Mouse (Mus musculus): ENCODE measurements around the gene Xkrx. TPM values are rescaled to one million over a fixed set of nuclear protein-coding genes. Genes with fewer than 3 reads are reported as not detected.
"Not testable (repeated sequence)": the region's sequence is repeated elsewhere in the genome, so short reads cannot be mapped to it uniquely, and the experiment has no call there.

Xkrx gene
- 0.20 and 0.21 TPM in 2 replicates for polyA plus RNA-seq (2015; fragmentation: Nextera tagmentation; extraction: Ambion mirVana)

DNA sequence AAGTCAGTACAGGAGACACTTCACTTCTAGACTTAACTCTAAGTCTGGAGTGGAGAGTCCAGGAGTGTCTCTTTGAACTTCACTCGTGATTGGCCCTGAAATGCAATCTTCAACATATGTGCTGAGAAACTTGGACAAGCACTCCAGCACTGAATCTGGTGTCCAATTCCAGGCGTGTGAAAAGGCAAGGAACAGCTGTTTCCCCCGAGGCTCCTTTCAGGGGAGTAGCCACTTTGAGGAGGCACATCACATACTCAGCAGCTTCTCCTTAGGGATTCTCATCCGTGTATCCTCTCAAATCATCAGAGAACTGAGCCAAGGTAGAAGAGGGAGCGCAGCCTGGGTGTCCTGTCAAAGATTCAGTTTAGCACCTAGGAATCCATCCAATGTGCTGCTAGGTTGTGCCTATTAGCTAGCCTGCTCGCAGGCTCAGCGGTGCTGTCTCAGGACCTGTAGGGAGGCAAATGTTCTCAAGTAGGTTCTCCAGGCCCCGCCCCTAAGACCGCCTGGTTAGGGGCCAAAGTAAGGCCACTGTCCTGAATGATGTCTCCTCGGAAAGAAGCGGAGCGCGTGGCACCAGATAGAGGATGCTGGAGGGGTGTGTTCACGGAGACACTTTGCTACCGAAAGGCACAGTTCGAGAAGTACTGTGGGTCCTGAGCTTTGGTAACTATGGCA, at the start of gene Xkrx:
TSS of gene Xkrx (minus strand) at position 34 of the 678 bp plus-strand sequence.
- Histone ChIP-seq H3K9me3 (replicated peaks; ENCODE audit: low read length) (no peaks in the 10 kb centered on the region), H3K4me2 (ENCODE audit: low read length) (peak within 1 kb of the TSS; percentile 46), H3K9ac (ENCODE audit: low read depth, low read length) (no peak within 1 kb of the TSS), H3K4me3 (replicated peaks; ENCODE audit: low read depth, low read length) (no peak within 1 kb of the TSS), H3K27me3 (ENCODE audit: insufficient read depth, low read length) (no peaks in the 10 kb centered on the region), H3K36me3 (ENCODE audit: insufficient read depth, low read length) (no peaks in the 10 kb centered on the region), H3K27ac (no peak within 1 kb of the TSS), H3K4me1 (replicated peaks; ENCODE audit: insufficient read depth, low read length) (no peaks in the 10 kb centered on the region)
- TF ChIP-seq CTCF (IDR thresholded peaks at IDR 0.05; ENCODE audit: low read depth) = no peak
- DNase-seq (ENCODE audit: low spot score) (no peak), ATAC-seq (replicated peaks; ENCODE audit: low FRiP score, low read depth) (no peak)
- 34% methylated on average over 16 of the region's 16 CpGs for WGBS

DNA sequence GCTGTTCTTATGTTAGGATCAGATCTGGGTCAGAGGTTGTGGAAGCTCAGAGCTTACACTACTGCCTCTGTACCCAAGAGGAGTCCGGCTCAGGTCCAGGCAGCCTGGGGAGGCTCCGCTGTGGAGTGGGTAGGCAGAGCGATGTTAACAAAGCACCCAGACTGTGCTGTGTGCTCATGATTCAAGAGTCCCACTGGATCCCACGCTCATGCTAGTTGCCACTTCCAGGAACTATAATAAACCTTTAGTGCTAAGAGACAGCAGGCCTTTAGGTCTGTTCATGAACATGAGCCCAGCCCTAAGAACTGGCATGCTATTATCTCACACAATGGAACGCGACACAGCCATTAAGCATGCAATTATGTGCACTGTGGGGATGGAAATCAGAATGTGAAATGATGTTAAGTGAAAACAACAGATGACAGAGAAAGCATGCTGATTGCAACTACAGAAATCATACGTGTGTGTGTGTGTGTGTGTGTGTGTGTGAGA, 49.3 kb upstream of the Xkrx start:
- WGBS = 87% methylated on average over 7 of the region's 7 CpGs
- no peak overlapping the region for H3K27ac ChIP-seq

DNA sequence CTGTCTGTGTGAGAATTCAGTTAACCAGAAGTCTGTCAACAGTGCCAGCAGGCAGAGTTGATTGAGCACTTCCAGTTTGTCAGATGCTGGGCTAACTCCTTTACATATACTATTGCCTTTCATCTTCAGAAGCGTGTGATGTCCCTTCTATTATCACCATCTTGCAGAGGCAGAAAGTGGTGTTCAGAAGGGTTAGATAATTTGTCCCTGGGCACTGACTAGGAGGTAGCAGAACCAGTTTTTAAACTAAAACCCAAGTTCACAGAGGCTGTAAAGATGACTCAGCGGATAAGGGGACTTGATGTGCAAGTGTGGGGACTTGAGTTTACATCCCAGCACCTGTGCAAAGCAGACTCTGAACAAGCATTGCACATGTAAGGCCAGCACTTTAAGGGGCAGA, 46.6 kb upstream of the Xkrx start:
- H3K4me3 ChIP-seq (replicated peaks; ENCODE audit: low read depth, low read length) = no peak overlapping the region
- H3K9me3 ChIP-seq (replicated peaks; ENCODE audit: low read length) = no peaks in the 10 kb centered on the region
- H3K4me1 ChIP-seq (replicated peaks; ENCODE audit: insufficient read depth, low read length) = no peaks in the 10 kb centered on the region
- no peaks in the 10 kb centered on the region for H3K27me3 ChIP-seq (ENCODE audit: insufficient read depth, low read length)
- H3K4me2 ChIP-seq (ENCODE audit: low read length) = no peak overlapping the region
- H3K36me3 ChIP-seq (ENCODE audit: insufficient read depth, low read length) = no peaks in the 10 kb centered on the region
- H3K9ac ChIP-seq (ENCODE audit: low read depth, low read length) = no peak overlapping the region
- H3K27ac ChIP-seq = no peak overlapping the region
- no peak for TF ChIP-seq CTCF (IDR thresholded peaks at IDR 0.05; ENCODE audit: low read depth)
- no peak for DNase-seq (ENCODE audit: low spot score)
- no peak for ATAC-seq (replicated peaks; ENCODE audit: low FRiP score, low read depth)
- whole genome bisulfite sequencing = 76% methylated on average over 2 of the region's 2 CpGs

More for the DNA sequence above, 49.3 kb upstream of the Xkrx start:
- no peaks in the 10 kb centered on the region for H3K27me3 ChIP-seq (ENCODE audit: insufficient read depth, low read length)
- TF ChIP-seq CTCF (IDR thresholded peaks at IDR 0.05; ENCODE audit: low read depth) = no peak
- H3K9ac ChIP-seq (ENCODE audit: low read depth, low read length) = no peak overlapping the region
- no peaks in the 10 kb centered on the region for H3K4me1 ChIP-seq (replicated peaks; ENCODE audit: insufficient read depth, low read length)
- DNase-seq (ENCODE audit: low spot score) (no peak), ATAC-seq (replicated peaks; ENCODE audit: low FRiP score, low read depth) (no peak)
- H3K36me3 ChIP-seq (ENCODE audit: insufficient read depth, low read length) = no peaks in the 10 kb centered on the region
- no peak overlapping the region for H3K4me2 ChIP-seq (ENCODE audit: low read length)
- no peak overlapping the region for H3K4me3 ChIP-seq (replicated peaks; ENCODE audit: low read depth, low read length)
- H3K9me3 ChIP-seq (replicated peaks; ENCODE audit: low read length) = no peaks in the 10 kb centered on the region

DNA sequence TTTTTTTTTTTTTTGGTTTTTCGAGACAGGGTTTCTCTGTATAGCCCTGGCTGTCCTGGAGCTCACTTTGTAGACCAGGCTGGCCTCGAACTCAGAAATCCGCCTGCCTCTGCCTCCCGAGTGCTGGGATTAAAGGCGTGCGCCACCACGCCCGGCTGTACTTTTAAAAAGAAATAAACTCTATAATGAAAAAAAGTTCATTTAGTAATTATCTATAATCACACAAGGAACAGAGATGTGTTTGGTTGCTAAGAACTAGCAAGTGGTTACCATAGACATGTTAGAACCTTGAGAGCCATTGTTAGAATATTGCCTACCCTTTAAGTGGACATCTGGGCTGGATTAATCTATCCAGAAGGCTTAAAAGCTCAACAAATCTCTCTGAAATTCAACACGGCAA, 25.3 kb upstream of the Xkrx start, which contains the start of gene Arl13a:
TSS of gene Arl13a (plus strand) at position 301 of the 400 bp plus-strand sequence.
- H3K27ac ChIP-seq; H3K4me1 ChIP-seq (replicated peaks; ENCODE audit: insufficient read depth, low read length); H3K4me2 ChIP-seq (ENCODE audit: low read length); H3K9me3 ChIP-seq (replicated peaks; ENCODE audit: low read length); DNase-seq (ENCODE audit: low spot score); H3K4me3 ChIP-seq (replicated peaks; ENCODE audit: low read depth, low read length); H3K36me3 ChIP-seq (ENCODE audit: insufficient read depth, low read length); ATAC-seq (replicated peaks; ENCODE audit: low FRiP score, low read depth); H3K9ac ChIP-seq (ENCODE audit: low read depth, low read length); H3K27me3 ChIP-seq (ENCODE audit: insufficient read depth, low read length): not testable (repeated sequence)
- 93% methylated on average over 8 of the region's 9 CpGs for WGBS

DNA sequence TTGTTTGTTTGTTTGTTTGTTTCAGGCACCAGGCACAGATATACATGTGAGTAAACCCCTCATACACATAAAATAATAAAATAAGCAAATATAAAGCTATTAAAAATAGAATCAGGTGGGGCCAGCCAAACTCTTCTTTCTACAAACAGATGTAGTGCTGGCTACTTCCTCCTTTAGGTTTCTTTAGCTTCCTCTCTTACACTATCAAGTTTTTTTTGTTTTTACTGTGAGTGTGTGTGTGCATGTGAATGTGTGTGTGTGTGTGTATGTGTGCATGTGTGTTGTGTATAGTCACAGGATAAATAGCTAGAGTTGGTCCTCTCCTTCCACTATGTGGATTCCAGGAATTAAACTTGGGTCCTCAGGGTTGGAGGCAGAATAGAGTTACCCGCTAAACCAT, 12.8 kb upstream of the Xkrx start:
- H3K27ac ChIP-seq = no peak overlapping the region
- no peaks in the 10 kb centered on the region for H3K4me1 ChIP-seq (replicated peaks; ENCODE audit: insufficient read depth, low read length)
- no peak for DNase-seq (ENCODE audit: low spot score)
- TF ChIP-seq CTCF (IDR thresholded peaks at IDR 0.05; ENCODE audit: low read depth) = no peak
- no peak overlapping the region for H3K9ac ChIP-seq (ENCODE audit: low read depth, low read length)
- no peaks in the 10 kb centered on the region for H3K9me3 ChIP-seq (replicated peaks; ENCODE audit: low read length)
- no peak overlapping the region for H3K4me2 ChIP-seq (ENCODE audit: low read length)
- H3K4me3 ChIP-seq (replicated peaks; ENCODE audit: low read depth, low read length) = no peak overlapping the region
- no peaks in the 10 kb centered on the region for H3K27me3 ChIP-seq (ENCODE audit: insufficient read depth, low read length)
- WGBS = 88% methylated on average over 1 of the region's 1 CpGs
- ATAC-seq (replicated peaks; ENCODE audit: low FRiP score, low read depth) = no peak
- H3K36me3 ChIP-seq (ENCODE audit: insufficient read depth, low read length) = no peaks in the 10 kb centered on the region

DNA sequence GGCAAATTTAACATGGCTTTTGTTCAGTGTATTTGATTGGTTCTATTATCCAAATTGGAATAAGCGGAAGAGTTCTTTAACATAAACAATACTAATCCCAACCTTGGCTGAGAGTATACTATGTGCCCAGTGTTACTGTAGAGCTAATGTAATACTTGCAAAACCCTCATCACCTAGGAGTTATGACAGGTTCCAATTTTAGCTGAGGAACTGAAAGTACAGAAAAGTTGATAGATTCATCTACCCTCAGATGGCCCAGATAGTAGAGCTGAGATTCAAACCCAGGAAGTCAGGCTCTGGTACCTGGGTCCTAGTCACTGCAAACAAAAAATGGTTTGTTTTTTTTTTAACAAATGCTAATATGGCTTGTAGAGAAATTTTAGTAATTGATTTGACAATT, 8.7 kb upstream of the Xkrx start:
- TF ChIP-seq CTCF (IDR thresholded peaks at IDR 0.05; ENCODE audit: low read depth) = no peak
- 94% methylated on average over 1 of the region's 1 CpGs for WGBS

More for the DNA sequence above, 8.7 kb upstream of the Xkrx start:
- DNase-seq (ENCODE audit: low spot score) = no peak
- Histone ChIP-seq H3K4me2 (ENCODE audit: low read length) (no peak overlapping the region), H3K9ac (ENCODE audit: low read depth, low read length) (no peak overlapping the region), H3K27ac (no peak overlapping the region), H3K9me3 (replicated peaks; ENCODE audit: low read length) (no peaks in the 10 kb centered on the region), H3K36me3 (ENCODE audit: insufficient read depth, low read length) (no peaks in the 10 kb centered on the region), H3K4me1 (replicated peaks; ENCODE audit: insufficient read depth, low read length) (no peaks in the 10 kb centered on the region), H3K4me3 (replicated peaks; ENCODE audit: low read depth, low read length) (no peak overlapping the region), H3K27me3 (ENCODE audit: insufficient read depth, low read length) (no peaks in the 10 kb centered on the region)
- no peak for ATAC-seq (replicated peaks; ENCODE audit: low FRiP score, low read depth)

Measured in kidney, postnatal 0 days (tissue).